Mouse (Mus musculus): ENCODE results near the gene Cdh12. TPM values are rescaled to one million over a fixed set of nuclear protein-coding genes. Genes with fewer than 3 reads are reported as not detected.

Cdh12 gene
- total and polyA plus RNA-seq, 3 experiments, result not detected

GRCm38 (mm10) chr15:21530804-21531203, 1081.7 kb downstream of the Cdh12 start:
- no peaks in the 10 kb centered on the region for H3K4me1 ChIP-seq (ENCODE audit: control insufficient read depth, insufficient read depth, low read length)
- H3K9ac ChIP-seq (ENCODE audit: low read depth, low read length), result no peak overlapping the region
- no peaks in the 10 kb centered on the region for H3K36me3 ChIP-seq (ENCODE audit: control insufficient read depth, insufficient read depth, low read length)
- 56% methylated on average over 4 of the region's 4 CpGs for WGBS
- H3K4me3 ChIP-seq, result no peak overlapping the region
- H3K27me3 ChIP-seq (ENCODE audit: control insufficient read depth, insufficient read depth, low read length), result no peaks in the 10 kb centered on the region
- H3K27ac ChIP-seq, result no peak overlapping the region
- intact Hi-C loops (cut with DNase I), result no loop called here
- DNase-seq, result no peak
- TF ChIP-seq CTCF (IDR thresholded peaks at IDR 0.05) (no peak), EP300 (IDR thresholded peaks at IDR 0.05; ENCODE audit: insufficient read depth, low read depth, low read length) (no peak), POLR2A (IDR thresholded peaks at IDR 0.05; ENCODE audit: insufficient read depth, low read depth, low read length) (no peak)
- no peaks in the 10 kb centered on the region for H3K79me2 ChIP-seq (replicated peaks; ENCODE audit: control insufficient read depth, insufficient read depth, low read length)

GRCm38 (mm10) chr15:21536909-21537308, 1087.8 kb downstream of the Cdh12 start:
- WGBS, result 45% methylated on average over 2 of the region's 2 CpGs
- no peak overlapping the region for H3K4me3 ChIP-seq
- no peaks in the 10 kb centered on the region for H3K4me1 ChIP-seq (ENCODE audit: control insufficient read depth, insufficient read depth, low read length)
- H3K36me3 ChIP-seq (ENCODE audit: control insufficient read depth, insufficient read depth, low read length), result no peaks in the 10 kb centered on the region
- TF ChIP-seq POLR2A (IDR thresholded peaks at IDR 0.05; ENCODE audit: insufficient read depth, low read depth, low read length), result no peak
- TF ChIP-seq EP300 (IDR thresholded peaks at IDR 0.05; ENCODE audit: insufficient read depth, low read depth, low read length), result no peak
- no peak for TF ChIP-seq CTCF (IDR thresholded peaks at IDR 0.05)
- no peak overlapping the region for H3K27ac ChIP-seq
- no peak overlapping the region for H3K9ac ChIP-seq (ENCODE audit: low read depth, low read length)
- DNase-seq, result no peak
- intact Hi-C loops (cut with DNase I), result no loop called here
- no peaks in the 10 kb centered on the region for H3K79me2 ChIP-seq (replicated peaks; ENCODE audit: control insufficient read depth, insufficient read depth, low read length)
- no peaks in the 10 kb centered on the region for H3K27me3 ChIP-seq (ENCODE audit: control insufficient read depth, insufficient read depth, low read length)

- H3K79me2 ChIP-seq (replicated peaks; ENCODE audit: control insufficient read depth, insufficient read depth, low read length), result no peaks in the 10 kb centered on the region
- H3K4me1 ChIP-seq (ENCODE audit: control insufficient read depth, insufficient read depth, low read length), result no peaks in the 10 kb centered on the region
- no peak overlapping the region for H3K4me3 ChIP-seq
- no peak for TF ChIP-seq POLR2A (IDR thresholded peaks at IDR 0.05; ENCODE audit: insufficient read depth, low read depth, low read length)
- no peak for TF ChIP-seq EP300 (IDR thresholded peaks at IDR 0.05; ENCODE audit: insufficient read depth, low read depth, low read length)
- TF ChIP-seq CTCF (IDR thresholded peaks at IDR 0.05), result no peak
- no peaks in the 10 kb centered on the region for H3K36me3 ChIP-seq (ENCODE audit: control insufficient read depth, insufficient read depth, low read length)
- WGBS, result 91% methylated on average over 2 of the region's 2 CpGs
- no peaks in the 10 kb centered on the region for H3K27me3 ChIP-seq (ENCODE audit: control insufficient read depth, insufficient read depth, low read length)
- no peak for DNase-seq
- no peak overlapping the region for H3K9ac ChIP-seq (ENCODE audit: low read depth, low read length)
- no peak overlapping the region for H3K27ac ChIP-seq
- intact Hi-C loops (cut with DNase I), result no loop called here
Measured at GRCm38 (mm10) chr15:21544786-21545185, 1095.7 kb downstream of the Cdh12 start.

GRCm38 (mm10) chr15:21555981-21556380, 1106.9 kb downstream of the Cdh12 start:
- H3K79me2 ChIP-seq (replicated peaks; ENCODE audit: control insufficient read depth, insufficient read depth, low read length), result no peaks in the 10 kb centered on the region
- no peak overlapping the region for H3K4me3 ChIP-seq
- 80% methylated on average over 4 of the region's 4 CpGs for WGBS
- no peaks in the 10 kb centered on the region for H3K4me1 ChIP-seq (ENCODE audit: control insufficient read depth, insufficient read depth, low read length)
- no peak for DNase-seq
- H3K36me3 ChIP-seq (ENCODE audit: control insufficient read depth, insufficient read depth, low read length), result no peaks in the 10 kb centered on the region
- intact Hi-C loops (cut with DNase I), result no loop called here
- H3K27me3 ChIP-seq (ENCODE audit: control insufficient read depth, insufficient read depth, low read length), result no peaks in the 10 kb centered on the region
- no peak overlapping the region for H3K27ac ChIP-seq
- no peak for TF ChIP-seq CTCF (IDR thresholded peaks at IDR 0.05)
- H3K9ac ChIP-seq (ENCODE audit: low read depth, low read length), result no peak overlapping the region

- WGBS, result 72% methylated on average over 5 of the region's 5 CpGs
- H3K27ac ChIP-seq, result no peak overlapping the region
- H3K4me1 ChIP-seq (ENCODE audit: control insufficient read depth, insufficient read depth, low read length), result no peaks in the 10 kb centered on the region
- no peak overlapping the region for H3K4me3 ChIP-seq
- no peak overlapping the region for H3K9ac ChIP-seq (ENCODE audit: low read depth, low read length)
- intact Hi-C loops (cut with DNase I), result no loop called here
- DNase-seq, result no peak
- H3K36me3 ChIP-seq (ENCODE audit: control insufficient read depth, insufficient read depth, low read length), result no peaks in the 10 kb centered on the region
- no peaks in the 10 kb centered on the region for H3K79me2 ChIP-seq (replicated peaks; ENCODE audit: control insufficient read depth, insufficient read depth, low read length)
- H3K27me3 ChIP-seq (ENCODE audit: control insufficient read depth, insufficient read depth, low read length), result no peaks in the 10 kb centered on the region
- TF ChIP-seq EP300 (IDR thresholded peaks at IDR 0.05; ENCODE audit: insufficient read depth, low read depth, low read length) (no peak), POLR2A (IDR thresholded peaks at IDR 0.05; ENCODE audit: insufficient read depth, low read depth, low read length) (no peak), CTCF (IDR thresholded peaks at IDR 0.05) (no peak)
Measured at GRCm38 (mm10) chr15:21566314-21567051, 1117.4 kb downstream of the Cdh12 start.

- intact Hi-C loops (cut with DNase I), result no loop called here
- H3K36me3 ChIP-seq (ENCODE audit: control insufficient read depth, insufficient read depth, low read length), result no peaks in the 10 kb centered on the region
- TF ChIP-seq EP300 (IDR thresholded peaks at IDR 0.05; ENCODE audit: insufficient read depth, low read depth, low read length), result no peak
- TF ChIP-seq CTCF (IDR thresholded peaks at IDR 0.05), result no peak
- no peak for TF ChIP-seq POLR2A (IDR thresholded peaks at IDR 0.05; ENCODE audit: insufficient read depth, low read depth, low read length)
- WGBS, result 55% methylated on average over 4 of the region's 4 CpGs
- no peak overlapping the region for H3K27ac ChIP-seq
- H3K27me3 ChIP-seq (ENCODE audit: control insufficient read depth, insufficient read depth, low read length), result no peaks in the 10 kb centered on the region
- no peaks in the 10 kb centered on the region for H3K79me2 ChIP-seq (replicated peaks; ENCODE audit: control insufficient read depth, insufficient read depth, low read length)
- DNase-seq, result no peak
- H3K9ac ChIP-seq (ENCODE audit: low read depth, low read length), result no peak overlapping the region
- H3K4me1 ChIP-seq (ENCODE audit: control insufficient read depth, insufficient read depth, low read length), result no peaks in the 10 kb centered on the region
- no peak overlapping the region for H3K4me3 ChIP-seq
Measured at GRCm38 (mm10) chr15:21604510-21604909, 1155.4 kb downstream of the Cdh12 start.

Small RNA genes within 50 kb of the gene (microRNA-seq; reads per million reads assigned to microRNA genes)
- 0 reads per million in 2 experiments for gene Gm27397

Other genes starting within 250 kb of the Cdh12 start
- gene Acot10, start 217.5 kb downstream of the Cdh12 start, total RNA-seq (2021), result not detected
- gene Acot10, start 217.5 kb downstream of the Cdh12 start, polyA plus RNA-seq (2012; rRNA removed), result not detected in 2 replicates